Mouse (Mus musculus): ENCODE results near the gene Exosc6. TPM values are rescaled to one million over a fixed set of nuclear protein-coding genes. Genes with fewer than 3 reads are reported as not detected.
A peak's percentile ranks its signal among the peaks of the same experiment; 100 is the strongest.
"Not testable (repeated sequence)": the region's sequence is repeated elsewhere in the genome, so short reads cannot be mapped to it uniquely, and the experiment has no call there.

Exosc6 gene
- not detected for total RNA-seq (2021)
- long read RNA-seq, transcript Exosc6-201 (1 exons, 1,326 nt) = major isoform, 30 of 30 reads
- long read RNA-seq, partial matches to known transcripts = 0 of 30 reads
- long read RNA-seq, other reads (novel, unspliced or antisense) = 0 of 30 reads

DNA sequence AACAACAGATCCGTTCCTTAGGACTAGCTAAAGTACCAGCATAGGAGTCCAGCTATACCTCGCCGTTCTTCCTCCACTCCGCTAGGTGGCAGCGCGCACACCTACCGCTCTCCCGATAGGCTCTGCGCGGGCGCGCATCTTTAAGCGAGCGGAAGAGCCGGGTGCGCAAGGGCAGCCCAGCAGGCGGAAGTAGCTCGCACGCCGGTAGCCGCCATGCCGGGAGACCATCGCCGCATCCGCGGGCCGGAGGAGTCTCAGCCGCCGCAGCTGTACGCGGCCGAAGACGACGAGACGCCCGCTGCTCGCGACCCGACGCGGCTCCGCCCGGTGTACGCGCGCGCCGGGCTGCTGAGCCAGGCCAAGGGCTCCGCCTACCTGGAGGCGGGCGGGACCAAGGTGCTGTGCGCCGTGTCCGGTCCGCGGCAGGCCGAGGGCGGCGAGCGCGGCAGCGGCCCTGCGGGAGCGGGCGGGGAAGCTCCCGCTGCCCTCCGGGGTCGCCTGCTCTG, at the start of gene Exosc6:
Gene Exosc6, plus strand, starts transcription at position 182 of the 506 bp plus-strand sequence.
- peak; percentile 90 to 94 for DNase-seq (ENCODE audit: low spot score in 2 of 2)

DNA sequence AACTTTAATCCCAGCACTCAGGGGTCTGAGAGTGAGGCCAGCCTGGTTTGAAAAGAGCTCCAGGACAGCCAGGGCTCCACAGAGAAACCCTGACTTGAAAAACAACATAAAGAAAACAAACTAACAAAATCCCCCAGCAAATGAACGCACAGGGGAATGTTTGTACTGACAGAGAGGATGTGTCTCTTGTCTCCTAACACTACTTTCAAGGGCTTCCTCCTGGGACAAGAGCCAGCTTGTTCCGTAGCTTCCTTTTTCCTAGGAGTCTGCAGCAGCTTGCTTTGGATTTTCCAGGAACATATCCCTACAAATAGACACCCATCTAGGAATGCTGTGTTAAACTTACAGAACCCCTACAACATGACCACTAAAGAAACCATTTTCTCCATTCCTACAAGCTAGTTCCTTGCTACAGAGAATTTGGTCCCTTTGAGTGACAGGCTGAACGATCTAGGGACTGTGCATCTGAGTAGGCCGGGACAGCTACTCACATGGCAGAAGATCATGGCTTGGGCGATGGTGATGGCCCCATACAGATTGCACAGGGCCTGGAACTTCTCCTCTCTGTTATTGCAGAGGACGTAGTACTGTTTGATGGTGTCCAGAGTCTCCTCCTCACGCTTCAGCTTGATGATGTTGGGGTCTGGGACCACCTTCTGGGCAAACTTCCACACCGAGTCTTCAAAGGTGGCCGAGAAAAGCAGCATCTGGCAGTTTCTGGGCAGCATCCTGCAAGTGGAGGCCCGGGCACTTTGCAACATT, 45.7 kb upstream of the Exosc6 start:
- DNase-seq (ENCODE audit: low spot score in 2 of 2) = not testable (repeated sequence)

DNA sequence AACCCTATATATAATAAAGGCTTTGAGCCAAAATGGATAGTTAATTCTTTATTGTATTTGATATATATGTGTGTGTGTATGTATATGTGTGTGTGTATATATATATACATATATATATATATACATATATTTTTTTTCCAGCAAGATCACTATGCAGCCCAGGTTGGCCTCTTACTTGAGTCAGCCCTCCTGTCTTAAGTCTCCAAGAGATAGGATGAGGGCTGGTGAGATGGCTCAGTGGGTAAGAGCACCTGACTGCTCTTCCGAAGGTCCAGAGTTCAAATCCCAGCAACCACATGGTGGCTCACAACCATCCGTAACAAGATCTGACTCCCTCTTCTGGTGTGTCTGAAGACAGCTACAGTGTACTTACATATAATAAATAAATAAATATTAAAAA, 29.5 kb upstream of the Exosc6 start:
- DNase-seq (ENCODE audit: low spot score in 2 of 2) = not testable (repeated sequence)

DNA sequence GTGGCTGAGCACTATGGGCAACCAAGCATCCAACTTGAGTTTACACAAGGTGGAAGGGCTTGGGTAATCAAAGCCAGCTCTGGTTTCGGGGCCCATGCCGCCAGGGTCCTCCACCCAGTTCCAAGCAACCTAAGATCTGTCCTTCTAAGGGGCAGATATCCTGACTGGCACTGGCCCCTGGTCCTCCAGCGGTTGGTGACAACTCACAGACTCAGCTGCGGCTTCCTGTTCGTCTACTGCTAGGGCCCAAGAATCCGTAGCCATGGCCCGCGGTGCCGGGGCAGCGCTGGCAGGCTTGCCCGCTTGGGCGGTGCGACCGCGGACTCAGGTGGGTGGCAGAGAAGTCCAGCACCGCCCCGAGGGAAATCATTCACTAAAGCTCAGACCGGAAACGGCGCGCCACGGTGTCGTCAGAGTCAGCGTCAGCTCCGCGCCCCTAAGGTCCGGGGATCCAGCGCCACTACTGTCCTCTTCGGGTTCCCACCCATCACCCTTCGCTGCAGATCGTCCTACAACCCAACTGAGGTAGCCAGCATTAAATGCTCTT, 28.7 kb upstream of the Exosc6 start:
- DNase-seq (ENCODE audit: low spot score in 2 of 2) = peak; percentile 86 to 87

DNA sequence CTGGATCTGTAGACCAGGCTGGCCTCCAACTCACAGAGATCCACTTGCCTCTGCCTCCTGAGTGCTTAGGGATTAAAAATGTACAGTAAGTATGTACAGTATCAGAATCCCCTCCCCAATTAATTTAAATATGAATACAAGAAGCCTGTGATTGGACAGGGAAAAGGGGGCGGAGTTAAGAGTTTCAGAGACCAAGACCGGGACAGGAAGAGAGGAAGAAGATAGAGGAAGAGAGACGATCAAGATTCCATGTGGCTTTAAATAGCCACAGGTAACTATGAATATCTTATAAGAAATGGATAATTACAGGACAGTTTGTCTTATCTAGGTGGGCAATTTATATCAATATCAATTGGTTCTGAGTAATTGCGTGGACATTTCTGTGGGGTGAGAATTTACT, 26.6 kb upstream of the Exosc6 start:
- DNase-seq (ENCODE audit: low spot score in 2 of 2) = no peak

DNA sequence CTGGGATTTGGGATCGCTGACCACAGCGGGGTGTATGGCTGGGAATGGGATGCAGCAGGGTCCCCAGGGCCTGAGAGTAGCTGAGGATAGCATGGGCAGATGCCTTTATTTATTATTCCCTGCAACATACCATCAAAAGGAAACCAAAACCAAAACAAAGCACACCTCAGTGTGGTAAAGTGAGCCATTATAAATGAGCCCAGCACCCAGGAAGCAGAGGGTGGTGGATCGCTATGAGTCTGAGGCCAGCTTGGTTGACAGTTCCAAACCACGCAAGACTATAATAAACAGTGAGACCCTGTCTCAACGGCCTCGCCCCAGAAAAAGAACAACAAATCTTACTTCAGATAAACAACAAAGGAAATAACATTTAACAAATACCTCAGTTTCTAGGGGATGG, 26.1 kb upstream of the Exosc6 start:
- DNase-seq (ENCODE audit: low spot score in 2 of 2) = no peak

DNA sequence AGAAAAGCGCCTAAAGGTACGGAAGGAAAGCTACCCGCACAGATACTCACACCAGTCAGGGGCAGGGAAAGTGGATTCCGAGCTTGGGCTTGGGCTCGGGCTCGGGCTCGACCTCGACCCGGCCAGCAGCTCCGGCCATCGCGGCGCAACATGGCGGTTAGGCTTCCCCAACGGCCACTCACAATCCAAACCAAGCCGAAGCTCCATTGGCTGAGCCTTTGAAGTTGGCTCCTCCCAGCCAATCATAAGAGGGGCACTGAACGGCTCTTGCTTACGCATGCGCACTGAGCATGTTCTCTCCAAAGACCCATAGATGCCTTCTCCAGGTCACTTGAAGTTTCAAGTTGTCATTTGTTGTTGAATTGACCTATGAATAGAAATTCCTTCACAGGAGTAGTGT, 24.6 kb upstream of the Exosc6 start, which contains the start of gene Ddx19b:
Gene Ddx19b, minus strand, starts transcription at position 180 of the 400 bp plus-strand sequence.
- no peak for DNase-seq (ENCODE audit: low spot score in 2 of 2)

DNA sequence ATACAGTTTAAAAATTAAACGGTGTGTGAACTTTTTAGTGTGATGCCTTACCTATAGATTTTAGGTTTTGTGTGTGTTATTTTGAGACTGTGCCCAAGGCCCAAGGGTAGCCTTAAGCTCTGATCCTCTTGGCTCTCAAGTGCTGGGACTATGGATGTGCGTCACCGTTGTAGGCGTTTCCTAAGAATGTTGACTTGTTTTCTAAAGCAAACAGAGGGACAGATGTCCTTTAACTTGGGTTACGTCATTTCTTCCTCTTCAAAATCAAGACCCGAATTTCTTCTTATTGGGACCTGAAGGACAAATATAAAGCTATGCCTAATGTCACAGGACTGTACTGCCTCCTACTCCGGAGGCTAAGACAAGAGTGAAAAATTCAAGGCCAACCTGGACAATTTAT, 23.2 kb upstream of the Exosc6 start, which contains the start of gene Aars:
Gene Aars, plus strand, starts transcription at position 229 of the 400 bp plus-strand sequence.
- DNase-seq (ENCODE audit: low spot score in 2 of 2) = no peak

DNA sequence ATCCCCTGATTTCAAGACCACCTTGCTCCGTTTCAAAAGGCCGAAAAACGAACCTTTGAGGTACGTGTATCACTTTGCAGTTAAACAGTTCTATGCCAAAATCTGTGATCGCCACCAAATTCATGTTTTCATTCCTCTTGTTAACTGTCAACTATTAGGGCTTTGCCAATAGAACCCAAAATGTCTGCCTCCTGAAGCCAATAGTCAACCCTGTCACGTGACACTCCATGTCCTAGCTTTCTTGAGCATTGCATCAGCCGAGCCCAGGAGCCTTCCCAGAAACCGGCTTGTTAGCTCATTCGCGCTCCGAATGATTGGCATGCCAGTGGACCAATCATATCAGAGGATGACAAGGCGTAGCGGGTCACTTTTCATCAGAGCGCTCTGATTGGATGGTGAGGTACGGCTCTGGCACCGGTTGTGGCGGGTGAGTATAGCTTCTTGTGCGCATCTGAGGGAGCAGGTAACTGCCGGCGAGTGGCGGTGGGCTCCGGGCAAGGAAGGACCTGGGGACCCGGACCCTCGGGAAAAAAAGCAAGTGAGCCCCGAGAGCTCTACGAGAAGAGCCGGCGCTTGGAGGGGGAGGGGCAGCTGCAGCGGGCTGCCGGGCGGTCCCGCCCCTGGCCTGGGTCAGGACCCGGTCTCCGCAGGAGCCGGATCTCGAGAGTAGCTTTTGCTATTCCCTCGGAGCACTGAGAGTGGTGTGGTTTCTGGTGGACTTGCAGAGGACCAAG, 22.5 kb upstream of the Exosc6 start:
- peak; percentile 97 for DNase-seq (ENCODE audit: low spot score in 2 of 2)

DNA sequence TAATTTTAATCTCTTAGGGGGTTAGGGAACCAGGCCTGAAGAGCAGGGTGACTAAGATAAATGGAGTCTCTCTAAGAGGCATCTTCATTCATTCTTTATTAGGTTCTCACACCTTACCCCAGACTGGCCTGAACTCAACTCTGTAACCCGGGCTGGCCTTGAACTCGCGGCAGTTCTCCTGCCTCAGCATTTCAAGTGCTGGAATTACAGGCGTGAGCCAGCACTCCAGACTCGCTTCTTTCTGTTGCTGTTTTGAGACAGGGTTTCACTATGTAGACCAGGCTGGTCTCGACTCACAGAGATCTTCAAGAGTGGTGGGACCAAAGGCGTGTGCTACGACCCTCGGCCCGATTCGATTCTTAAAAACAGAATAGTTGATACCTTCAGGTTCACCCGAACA, 21.9 kb upstream of the Exosc6 start:
- peak in 1 of 2 experiments; percentile 48 for DNase-seq (ENCODE audit: low spot score in 2 of 2)

DNA sequence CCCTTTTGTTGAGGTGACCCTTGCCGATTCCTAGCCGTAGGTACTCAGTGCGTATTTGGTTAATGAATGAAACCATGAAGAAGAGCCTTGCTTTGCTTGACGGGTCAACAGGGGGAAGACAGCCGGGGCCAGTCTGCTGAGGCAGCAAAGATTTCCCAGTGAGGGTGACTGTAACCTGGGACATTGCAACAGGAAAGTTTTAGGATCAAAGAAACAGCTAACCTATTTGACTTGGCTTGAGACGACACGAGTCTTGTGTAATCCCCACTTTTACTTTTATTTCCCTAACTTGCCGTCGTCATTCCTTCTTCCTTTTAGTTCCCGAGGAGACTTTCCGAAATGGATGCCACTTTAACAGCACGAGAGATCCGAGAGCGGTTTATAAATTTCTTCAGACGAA, 19.5 kb upstream of the Exosc6 start:
- DNase-seq (ENCODE audit: low spot score in 2 of 2) = no peak

DNA sequence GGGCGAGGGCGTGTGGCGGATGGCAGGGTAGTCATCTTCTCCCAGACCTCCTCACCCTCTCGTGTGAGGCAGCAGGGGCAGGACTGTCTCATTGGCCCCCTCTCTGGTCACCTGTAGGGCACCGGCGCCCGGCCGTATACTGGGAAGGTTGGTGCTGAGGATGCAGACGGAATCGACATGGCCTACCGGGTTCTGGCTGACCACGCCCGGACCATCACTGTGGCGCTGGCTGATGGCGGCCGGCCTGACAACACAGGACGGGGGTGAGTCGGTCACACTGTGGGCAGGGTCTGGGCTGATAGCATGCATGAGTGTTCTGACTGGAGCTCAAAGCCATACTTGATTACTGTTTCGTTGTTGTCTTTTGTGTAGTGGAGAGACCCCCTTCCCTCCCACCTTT, 13.6 kb upstream of the Exosc6 start:
- DNase-seq (ENCODE audit: low spot score in 2 of 2) = no peak

DNA sequence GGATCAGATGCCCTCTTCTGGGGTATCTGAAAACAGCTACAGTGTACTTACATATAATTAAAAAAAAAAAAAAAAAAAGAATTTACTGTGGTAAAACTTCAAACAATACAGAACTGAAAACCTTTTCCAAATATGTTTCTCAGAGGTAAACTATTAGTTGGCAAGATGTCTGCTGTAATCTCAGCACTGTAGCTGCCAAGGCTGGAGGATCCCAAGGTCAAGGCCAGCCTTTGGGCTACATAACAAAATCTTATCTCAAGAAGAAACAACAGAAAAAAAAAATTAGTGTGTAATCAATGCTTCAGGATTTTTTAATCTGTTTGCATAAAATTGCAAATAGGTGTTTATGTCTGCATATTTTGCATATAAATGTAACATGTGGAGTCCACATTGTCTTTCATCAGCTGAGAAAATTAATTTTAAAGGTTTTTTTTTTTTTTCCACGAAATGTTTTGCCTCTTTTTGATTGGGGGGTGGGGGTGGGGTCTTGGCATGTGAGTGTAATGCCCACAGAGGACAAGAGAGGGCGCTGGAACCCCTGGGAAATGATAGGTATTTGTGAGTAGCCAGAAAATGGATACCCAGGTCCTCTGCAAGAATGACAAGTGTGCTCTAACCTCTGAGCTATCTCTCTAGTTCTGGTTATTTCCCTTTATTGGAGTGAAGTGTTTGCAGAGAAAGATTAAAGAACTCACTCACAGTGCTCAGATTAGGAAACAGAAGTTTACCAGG, 12.0 kb upstream of the Exosc6 start:
- DNase-seq (ENCODE audit: low spot score in 2 of 2) = no peak

DNA sequence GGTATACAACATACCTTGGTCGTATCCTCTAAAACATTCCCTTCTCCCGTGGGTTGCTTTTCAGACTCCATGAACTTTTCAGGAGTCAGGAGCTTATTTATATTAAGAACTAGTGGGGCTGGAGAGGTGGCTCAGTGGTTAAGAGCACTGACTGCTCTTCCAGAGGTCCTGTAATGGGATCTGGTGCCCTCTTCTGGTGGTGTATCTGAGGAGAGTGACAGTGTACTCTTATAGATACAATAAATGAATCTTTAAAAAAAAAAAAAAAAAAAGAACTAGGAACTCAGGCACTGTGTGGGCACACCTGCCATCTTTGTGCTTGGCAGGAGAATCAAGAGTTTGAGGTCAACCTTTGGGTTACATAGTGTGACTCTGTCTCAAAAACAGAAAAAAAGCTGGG, 7.4 kb upstream of the Exosc6 start:
- DNase-seq (ENCODE audit: low spot score in 2 of 2) = no peak

DNA sequence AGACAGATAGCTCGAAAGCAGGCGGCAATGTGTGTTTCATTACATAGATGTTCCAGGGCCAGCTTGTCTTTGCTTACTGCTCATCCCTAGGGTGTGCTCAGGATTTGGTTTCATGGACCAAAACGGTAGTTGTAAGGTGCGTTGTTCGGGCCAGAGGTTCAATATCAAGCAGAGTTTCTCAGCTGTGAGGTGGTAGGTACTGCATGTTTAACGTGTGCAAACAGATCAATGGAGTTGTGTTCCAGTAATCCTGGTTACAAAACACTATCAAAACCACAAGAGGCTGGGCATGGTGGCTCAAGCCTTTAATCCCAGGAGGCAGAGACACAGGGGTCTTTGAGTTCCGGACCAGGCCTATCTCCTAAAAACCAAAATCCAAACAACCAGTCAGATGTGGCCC, 7.0 kb upstream of the Exosc6 start:
- DNase-seq (ENCODE audit: low spot score in 2 of 2) = no peak

DNA sequence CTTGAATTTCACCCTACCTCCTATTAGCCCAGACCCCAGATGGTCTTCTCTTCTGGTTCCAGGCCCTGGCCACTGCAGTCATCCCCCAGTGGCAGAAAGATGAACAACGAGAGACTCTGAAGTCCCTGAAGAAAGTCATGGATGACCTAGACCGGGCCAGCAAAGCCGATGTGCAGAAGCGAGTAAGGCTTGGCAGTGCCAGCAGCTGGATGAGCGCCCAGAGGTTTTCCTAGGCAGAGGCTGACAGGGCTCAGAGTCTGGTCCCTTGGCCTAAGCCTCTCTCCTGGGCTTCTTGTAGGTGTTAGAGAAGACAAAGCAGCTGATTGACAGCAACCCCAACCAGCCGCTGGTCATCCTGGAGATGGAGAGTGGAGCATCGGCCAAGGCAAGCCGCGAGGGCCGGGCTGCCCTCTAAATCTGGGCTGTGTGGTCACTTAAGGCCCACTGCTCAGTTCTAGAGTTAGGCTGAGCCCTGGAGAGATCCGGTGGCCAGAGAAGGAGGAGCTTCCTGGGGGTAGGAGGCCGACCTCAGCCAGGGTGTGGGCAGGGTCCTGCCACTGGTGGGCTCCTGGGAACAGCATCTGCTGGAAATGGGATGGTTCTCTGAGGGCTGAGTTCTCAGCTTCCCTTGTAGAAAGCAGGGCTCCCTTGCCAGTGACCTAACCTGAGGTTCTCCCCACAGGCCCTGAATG, 2.2 kb upstream of the Exosc6 start:
- DNase-seq (ENCODE audit: low spot score in 2 of 2) = no peak

DNA sequence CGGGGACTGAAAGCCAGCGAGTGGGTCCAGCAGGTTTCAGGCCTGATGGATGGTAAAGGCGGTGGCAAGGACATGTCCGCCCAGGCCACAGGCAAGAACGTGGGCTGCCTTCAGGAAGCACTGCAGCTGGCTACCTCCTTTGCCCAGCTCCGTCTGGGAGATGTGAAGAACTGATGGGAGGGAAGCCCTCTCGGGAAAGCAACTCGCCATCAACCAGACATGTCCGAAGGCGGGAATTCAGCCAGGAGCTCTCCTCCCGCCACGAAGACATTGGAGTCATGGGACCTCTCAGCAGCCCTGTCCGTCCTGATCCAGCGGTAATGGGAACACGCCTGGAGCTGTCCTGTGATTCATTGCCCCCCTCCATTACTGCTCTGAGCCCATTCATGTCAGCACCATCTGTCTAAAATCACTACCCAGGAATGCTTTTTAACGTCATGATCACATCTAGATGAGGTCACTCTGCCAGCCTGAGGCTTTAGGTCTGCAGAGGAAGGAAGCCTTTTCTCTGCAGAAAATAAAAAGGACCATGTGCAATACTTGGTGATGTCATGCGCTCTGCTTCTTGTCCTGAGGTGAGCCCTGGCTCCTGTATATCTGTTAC, 1.0 kb upstream of the Exosc6 start:
- no peak for DNase-seq (ENCODE audit: low spot score in 2 of 2)

DNA sequence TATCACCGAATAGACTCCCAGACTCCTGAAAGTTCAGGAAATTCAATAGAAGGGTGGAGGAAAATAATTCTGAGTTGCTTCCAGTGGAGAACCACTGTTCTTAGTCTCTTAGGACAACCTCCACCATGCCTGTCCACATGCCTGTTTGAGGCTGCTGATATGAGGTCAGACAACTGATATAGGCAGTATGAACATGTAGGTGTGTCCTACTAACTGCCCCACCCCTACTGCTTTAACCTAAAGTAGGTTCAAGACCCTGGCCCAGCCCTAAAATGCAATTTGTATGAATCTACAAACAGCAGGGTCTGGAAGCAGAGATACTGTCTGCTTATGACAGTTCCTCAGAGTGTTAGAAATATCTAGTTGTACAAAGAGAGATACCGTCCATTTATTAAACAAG, 478 bp upstream of the Exosc6 start:
- no peak for DNase-seq (ENCODE audit: low spot score in 2 of 2)

DNA sequence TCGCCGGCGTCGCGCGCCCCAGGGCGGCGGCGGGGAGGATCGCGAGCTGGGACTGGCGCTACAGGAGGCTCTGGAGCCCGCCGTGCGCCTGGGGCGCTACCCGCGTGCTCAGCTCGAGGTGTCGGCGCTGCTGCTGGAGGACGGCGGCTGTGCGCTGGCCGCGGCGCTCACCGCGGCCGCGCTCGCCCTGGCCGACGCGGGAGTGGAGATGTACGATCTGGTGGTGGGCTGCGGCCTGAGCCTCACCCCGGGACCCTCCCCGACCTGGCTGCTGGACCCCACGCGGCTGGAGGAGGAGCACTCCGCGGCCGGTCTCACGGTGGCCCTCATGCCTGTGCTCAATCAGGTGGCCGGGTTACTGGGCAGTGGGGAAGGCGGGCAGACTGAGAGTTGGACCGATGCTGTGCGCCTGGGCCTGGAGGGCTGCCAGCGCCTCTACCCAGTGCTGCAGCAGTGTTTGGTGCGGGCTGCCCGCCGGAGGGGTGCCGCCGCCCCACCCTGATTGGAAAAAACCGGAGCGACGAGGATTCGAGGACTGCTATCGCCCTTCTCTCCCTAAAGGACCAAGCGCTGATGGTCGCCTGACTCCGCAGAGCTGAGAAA, 653 bp downstream of the Exosc6 start:
- peak; percentile 40 to 62 for DNase-seq (ENCODE audit: low spot score in 2 of 2)

All from layer of hippocampus, postnatal 10 days (tissue).